Mouse (Mus musculus): Measurements from ENCODE around the gene Ska3. TPM values are rescaled to one million over a fixed set of nuclear protein-coding genes. Genes with fewer than 3 reads are reported as not detected.
"Not testable (repeated sequence)": the region's sequence is repeated elsewhere in the genome, so short reads cannot be mapped to it uniquely, and the experiment has no call there.

Ska3 gene
- total RNA-seq (2017): 30.1 and 31.7 TPM in 2 replicates

DNA sequence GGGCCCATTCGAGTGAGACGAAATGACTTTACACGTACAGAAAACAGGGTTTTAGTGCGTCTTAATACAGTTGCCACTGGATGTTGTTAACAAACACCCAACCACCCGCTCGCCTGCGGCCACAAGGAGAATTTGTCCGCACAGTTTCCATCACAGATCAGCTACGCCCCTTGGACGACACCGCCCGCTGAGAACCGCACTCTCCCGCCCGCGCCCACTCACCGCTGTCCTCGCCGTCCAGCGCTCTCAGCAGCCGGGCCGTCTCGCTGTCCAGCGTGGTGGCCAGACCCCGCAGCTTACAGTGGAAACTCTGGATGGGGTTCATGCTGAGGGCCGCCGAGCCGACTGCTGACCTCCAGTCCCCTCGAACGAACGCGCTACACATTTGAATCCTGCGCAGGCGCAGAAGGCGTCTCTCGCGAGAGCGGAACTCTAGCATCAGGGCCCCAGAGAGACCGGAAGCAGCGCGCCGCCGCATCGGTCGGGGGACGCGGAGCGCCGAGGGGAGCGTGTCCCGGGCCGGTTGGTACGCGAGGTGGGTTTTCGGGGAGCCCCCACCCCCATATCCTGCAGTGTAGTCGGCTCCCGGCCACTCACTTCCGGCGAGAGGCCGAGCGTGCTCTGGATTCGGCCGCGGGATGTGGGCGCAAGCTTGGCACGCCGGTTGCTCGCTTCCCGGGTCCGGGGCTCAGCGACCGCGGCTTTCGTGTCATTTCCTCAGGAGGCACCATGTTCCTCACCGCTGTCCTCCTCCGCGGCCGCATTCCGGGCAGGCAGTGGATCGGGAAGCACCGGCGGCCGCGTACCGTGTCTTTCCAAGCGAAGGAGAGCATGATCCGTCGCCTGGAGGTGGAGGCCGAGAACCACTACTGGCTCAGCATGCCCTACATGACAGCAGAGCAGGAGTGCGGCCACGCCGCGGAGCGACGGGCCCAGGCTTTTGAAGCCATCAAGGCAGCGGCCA is at the start of gene Ska3, which contains the start of gene Mrpl57:
Gene Ska3, minus strand, starts transcription at position 398 of the 964 bp plus-strand sequence.
Gene Mrpl57, plus strand, starts transcription at position 447 of the 964 bp plus-strand sequence.
- ATAC-seq (replicated peaks in 1 of 2; ENCODE audit: insufficient read depth in 1 of 2, low FRiP score in 2 of 2, low TSS enrichment in 1 of 2, low read depth in 1 of 2, poor library complexity in 2 of 2, severe bottlenecking in 2 of 2): peak; percentile 82 to 88

DNA sequence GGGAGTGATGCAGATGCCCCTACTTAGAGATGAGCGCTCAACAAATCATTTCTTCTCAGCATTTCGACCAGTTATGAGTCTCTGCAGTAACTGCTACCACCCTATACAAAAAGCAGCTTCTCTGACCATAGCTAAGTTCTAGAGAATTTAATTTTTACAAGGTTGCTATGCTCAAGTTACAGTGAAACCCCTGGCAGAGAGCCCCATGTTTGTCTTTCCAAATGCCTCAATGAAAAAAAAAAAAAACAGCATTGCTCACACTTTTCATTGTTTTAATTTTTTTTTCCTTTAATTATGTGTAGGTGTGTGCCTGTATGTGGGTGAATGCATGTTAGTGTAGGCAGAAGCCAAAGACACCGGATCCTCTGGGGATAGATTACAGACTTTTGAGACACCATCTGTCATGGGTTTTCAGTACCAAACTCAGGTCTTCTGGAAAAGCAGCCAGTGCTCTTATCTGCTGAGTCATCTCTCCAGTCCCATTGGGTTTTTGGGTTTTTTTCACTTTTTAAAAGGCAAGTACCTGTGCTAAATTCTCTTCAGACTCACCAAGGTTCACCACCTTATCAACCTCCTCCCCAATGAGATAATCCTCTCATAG is 40.8 kb upstream of the Ska3 start:
- ATAC-seq (replicated peaks in 1 of 2; ENCODE audit: insufficient read depth in 1 of 2, low FRiP score in 2 of 2, low TSS enrichment in 1 of 2, low read depth in 1 of 2, poor library complexity in 2 of 2, severe bottlenecking in 2 of 2): no peak

- ATAC-seq (replicated peaks in 1 of 2; ENCODE audit: insufficient read depth in 1 of 2, low FRiP score in 2 of 2, low TSS enrichment in 1 of 2, low read depth in 1 of 2, poor library complexity in 2 of 2, severe bottlenecking in 2 of 2): no peak
These were observed 39.3 kb upstream of the Ska3 start for GRCm38 (mm10) chr14:57865256-57865655.

- no peak for ATAC-seq (replicated peaks in 1 of 2; ENCODE audit: insufficient read depth in 1 of 2, low FRiP score in 2 of 2, low TSS enrichment in 1 of 2, low read depth in 1 of 2, poor library complexity in 2 of 2, severe bottlenecking in 2 of 2)
These were observed 37.1 kb upstream of the Ska3 start for GRCm38 (mm10) chr14:57863129-57863528.

DNA sequence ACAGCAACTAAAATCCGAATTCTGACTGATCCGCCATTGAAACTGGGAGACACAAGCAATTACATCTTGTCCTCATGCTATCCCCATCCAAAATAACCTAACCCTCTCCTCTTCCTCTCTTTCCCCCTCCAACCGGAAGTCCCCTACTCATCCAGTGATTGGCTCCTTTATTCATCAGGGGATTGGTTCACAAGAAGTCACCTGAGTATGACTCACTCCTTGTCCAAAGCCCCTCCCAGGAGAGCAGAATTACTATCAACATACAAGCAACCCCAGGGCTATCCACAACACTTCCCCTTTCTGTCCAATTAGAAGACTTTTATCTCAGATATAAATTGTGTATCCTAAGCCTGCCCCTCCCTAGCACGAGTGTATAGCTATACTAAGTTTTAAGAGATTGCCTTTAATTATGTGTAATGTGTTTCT is 36.0 kb upstream of the Ska3 start:
- ATAC-seq (replicated peaks in 1 of 2; ENCODE audit: insufficient read depth in 1 of 2, low FRiP score in 2 of 2, low TSS enrichment in 1 of 2, low read depth in 1 of 2, poor library complexity in 2 of 2, severe bottlenecking in 2 of 2): 0 out of 4 replicates have a peak, but pooled peaks of 1 of the 2 experiments have one; percentile 27

- no peak for ATAC-seq (replicated peaks in 1 of 2; ENCODE audit: insufficient read depth in 1 of 2, low FRiP score in 2 of 2, low TSS enrichment in 1 of 2, low read depth in 1 of 2, poor library complexity in 2 of 2, severe bottlenecking in 2 of 2)
These were observed 33.5 kb upstream of the Ska3 start for GRCm38 (mm10) chr14:57859520-57859919.

DNA sequence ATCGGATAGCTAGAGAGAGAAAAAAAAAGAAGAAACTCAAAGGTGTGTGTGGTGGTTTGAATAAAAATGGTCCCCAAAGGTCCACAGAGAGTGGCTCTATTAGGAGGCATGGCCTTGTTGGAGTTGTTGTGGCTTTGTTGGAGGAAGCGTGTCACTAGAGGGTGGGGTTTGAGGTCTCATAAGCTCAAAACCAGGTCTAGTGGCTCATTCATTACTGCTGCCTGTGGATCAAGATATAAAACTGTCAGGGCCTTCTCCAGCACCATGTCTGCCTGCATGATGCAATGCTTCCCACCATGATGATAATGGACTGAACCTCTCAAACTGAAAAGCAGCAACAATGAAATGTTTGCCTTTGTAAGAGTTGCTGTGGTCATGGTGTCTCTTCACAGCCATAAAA is 32.6 kb upstream of the Ska3 start:
- no peak for ATAC-seq (replicated peaks in 1 of 2; ENCODE audit: insufficient read depth in 1 of 2, low FRiP score in 2 of 2, low TSS enrichment in 1 of 2, low read depth in 1 of 2, poor library complexity in 2 of 2, severe bottlenecking in 2 of 2)

- not testable (repeated sequence) for ATAC-seq (replicated peaks in 1 of 2; ENCODE audit: insufficient read depth in 1 of 2, low FRiP score in 2 of 2, low TSS enrichment in 1 of 2, low read depth in 1 of 2, poor library complexity in 2 of 2, severe bottlenecking in 2 of 2)
These were observed 30.1 kb upstream of the Ska3 start for GRCm38 (mm10) chr14:57856037-57856436.

GRCm38 (mm10) chr14:57852961-57853360 is 27.0 kb upstream of the Ska3 start:
- no peak for ATAC-seq (replicated peaks in 1 of 2; ENCODE audit: insufficient read depth in 1 of 2, low FRiP score in 2 of 2, low TSS enrichment in 1 of 2, low read depth in 1 of 2, poor library complexity in 2 of 2, severe bottlenecking in 2 of 2)

DNA sequence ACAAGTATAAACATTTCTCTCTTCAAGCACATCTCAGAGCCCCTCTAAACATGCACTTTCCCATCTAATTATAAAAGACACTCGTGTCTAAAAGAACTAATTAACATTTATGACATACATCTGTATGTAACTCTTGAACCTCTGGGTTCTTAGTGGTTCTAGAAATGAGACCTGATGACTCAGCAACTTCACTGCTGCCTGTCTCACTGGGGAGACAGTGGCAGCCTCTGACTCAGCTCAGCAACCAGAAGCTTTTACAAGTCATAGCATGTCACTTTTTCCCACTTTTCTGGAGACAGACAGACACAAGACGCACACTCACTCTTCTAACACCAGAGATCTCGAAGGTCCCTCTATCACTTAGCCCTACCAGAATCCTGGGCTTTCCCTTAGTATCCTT is 24.3 kb upstream of the Ska3 start:
- no peak; a peak in 1 of 4 replicates for ATAC-seq (replicated peaks in 1 of 2; ENCODE audit: insufficient read depth in 1 of 2, low FRiP score in 2 of 2, low TSS enrichment in 1 of 2, low read depth in 1 of 2, poor library complexity in 2 of 2, severe bottlenecking in 2 of 2)

DNA sequence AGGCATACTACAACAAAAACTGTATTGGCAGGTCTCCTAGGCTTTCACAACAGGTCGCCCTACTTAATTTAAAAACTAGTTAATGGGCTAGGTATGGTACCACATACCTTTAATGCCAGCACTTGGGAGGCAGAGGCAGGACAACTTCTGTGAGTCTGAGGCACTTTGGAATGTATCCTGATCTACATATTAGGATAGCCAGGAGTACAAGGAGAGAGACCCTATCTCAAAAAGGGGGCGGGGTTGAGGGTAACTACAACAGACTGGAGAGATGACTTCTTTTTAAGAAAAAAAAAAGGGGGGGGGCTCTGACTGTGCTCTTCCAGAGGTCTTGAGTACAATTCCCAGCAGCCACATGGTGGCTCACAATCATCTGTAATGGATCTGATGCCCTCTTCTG is 22.7 kb upstream of the Ska3 start:
- ATAC-seq (replicated peaks in 1 of 2; ENCODE audit: insufficient read depth in 1 of 2, low FRiP score in 2 of 2, low TSS enrichment in 1 of 2, low read depth in 1 of 2, poor library complexity in 2 of 2, severe bottlenecking in 2 of 2): no peak

- not testable (repeated sequence) for ATAC-seq (replicated peaks in 1 of 2; ENCODE audit: insufficient read depth in 1 of 2, low FRiP score in 2 of 2, low TSS enrichment in 1 of 2, low read depth in 1 of 2, poor library complexity in 2 of 2, severe bottlenecking in 2 of 2)
These were observed 22.1 kb upstream of the Ska3 start for GRCm38 (mm10) chr14:57848061-57848460.

DNA sequence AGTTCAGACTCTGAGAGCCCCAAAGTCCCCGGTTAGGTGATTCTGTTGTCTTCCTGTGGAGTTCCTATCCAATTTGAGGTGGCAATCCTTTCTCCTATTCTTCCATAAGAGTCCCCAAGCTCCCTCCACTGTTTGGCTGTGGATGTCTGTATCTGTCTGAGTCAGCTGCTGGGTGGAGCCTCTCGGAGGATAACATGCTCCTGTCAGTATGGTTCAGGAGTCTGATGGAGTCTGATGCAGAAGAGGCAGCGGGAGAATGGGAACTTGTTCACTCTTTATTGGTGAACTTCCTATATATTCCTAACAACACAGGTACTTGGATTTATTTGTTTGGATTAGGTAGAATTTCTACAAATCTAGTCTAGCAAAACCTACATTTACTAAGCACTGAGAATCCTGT is 18.6 kb upstream of the Ska3 start:
- no peak for ATAC-seq (replicated peaks in 1 of 2; ENCODE audit: insufficient read depth in 1 of 2, low FRiP score in 2 of 2, low TSS enrichment in 1 of 2, low read depth in 1 of 2, poor library complexity in 2 of 2, severe bottlenecking in 2 of 2)

- ATAC-seq (replicated peaks in 1 of 2; ENCODE audit: insufficient read depth in 1 of 2, low FRiP score in 2 of 2, low TSS enrichment in 1 of 2, low read depth in 1 of 2, poor library complexity in 2 of 2, severe bottlenecking in 2 of 2): peak in 1 of 2 experiments; percentile 42; a peak in 1 of 4 replicates
These were observed 9.2 kb upstream of the Ska3 start for GRCm38 (mm10) chr14:57835157-57835556.

DNA sequence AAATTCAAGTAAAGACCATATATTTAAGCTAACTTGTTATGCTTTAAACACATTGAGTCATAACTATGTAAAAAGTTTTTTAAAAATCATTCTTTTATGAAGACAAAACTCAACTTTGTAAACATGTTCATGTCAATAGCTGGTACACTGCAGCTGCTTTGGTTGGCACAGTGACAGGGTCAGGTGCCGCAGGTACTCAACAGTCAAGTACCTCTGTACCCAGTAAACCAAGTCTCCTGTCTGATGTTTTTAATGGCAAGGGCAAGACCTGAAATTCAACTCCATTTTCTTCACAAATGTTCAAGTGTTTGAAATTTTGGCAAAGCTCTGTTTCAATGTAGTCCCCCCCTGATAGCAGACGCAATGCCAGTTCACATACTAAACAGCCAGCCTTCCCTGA is 7.5 kb upstream of the Ska3 start:
- no peak for ATAC-seq (replicated peaks in 1 of 2; ENCODE audit: insufficient read depth in 1 of 2, low FRiP score in 2 of 2, low TSS enrichment in 1 of 2, low read depth in 1 of 2, poor library complexity in 2 of 2, severe bottlenecking in 2 of 2)

DNA sequence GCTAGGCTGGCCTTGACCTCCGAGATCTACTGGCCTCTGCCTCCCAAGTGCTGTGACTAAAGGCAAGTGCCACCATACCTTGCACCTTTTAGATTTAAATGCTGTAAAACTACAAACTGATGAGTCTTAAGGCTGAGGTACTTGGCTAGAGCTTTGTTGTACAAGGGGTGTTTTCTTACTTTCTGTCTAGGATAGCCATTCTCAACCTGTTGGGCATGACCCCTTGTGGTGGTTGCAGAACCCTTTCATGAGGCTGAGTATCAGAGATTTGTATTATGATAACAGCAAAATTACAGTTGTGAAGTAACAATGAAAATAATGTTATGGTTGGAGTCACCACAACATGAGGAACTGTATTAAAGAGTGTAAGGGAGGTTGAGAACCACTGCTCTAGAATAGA is 1.3 kb upstream of the Ska3 start:
- no peak for ATAC-seq (replicated peaks in 1 of 2; ENCODE audit: insufficient read depth in 1 of 2, low FRiP score in 2 of 2, low TSS enrichment in 1 of 2, low read depth in 1 of 2, poor library complexity in 2 of 2, severe bottlenecking in 2 of 2)

- no peak for ATAC-seq (replicated peaks in 1 of 2; ENCODE audit: insufficient read depth in 1 of 2, low FRiP score in 2 of 2, low TSS enrichment in 1 of 2, low read depth in 1 of 2, poor library complexity in 2 of 2, severe bottlenecking in 2 of 2)
These were observed 5.1 kb downstream of the Ska3 start for GRCm38 (mm10) chr14:57820839-57821238.

DNA sequence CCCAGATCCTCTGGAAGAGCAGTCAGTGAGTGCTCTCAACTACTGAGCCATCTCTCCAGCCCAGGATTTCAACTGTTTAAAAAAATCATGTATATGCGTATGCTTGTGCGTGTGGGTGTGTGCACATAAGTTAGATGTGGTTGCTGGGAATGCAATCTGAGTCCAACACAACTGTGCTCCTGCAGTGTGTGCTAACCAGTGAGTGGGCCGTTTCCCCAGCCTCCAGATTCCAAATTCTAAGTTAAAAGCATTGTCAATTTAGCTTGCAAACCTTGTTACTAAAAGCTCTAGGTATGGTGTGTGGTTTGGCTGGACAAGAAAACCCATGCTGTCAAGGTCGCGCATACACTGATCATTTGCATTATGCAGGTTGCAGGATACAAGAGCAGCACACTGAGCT is 14.1 kb downstream of the Ska3 start:
- no peak for ATAC-seq (replicated peaks in 1 of 2; ENCODE audit: insufficient read depth in 1 of 2, low FRiP score in 2 of 2, low TSS enrichment in 1 of 2, low read depth in 1 of 2, poor library complexity in 2 of 2, severe bottlenecking in 2 of 2)
